Mouse (Mus musculus) induced T-regulatory cell, adult 2 months (primary cell): ENCODE measurements at regions not wholly inside any gene's neighbourhood (a gene's known extent, or its start where the extent isn't known, plus 50 kb on each side); places are given as distances from the start of the nearest gene placed in this dataset.

ENCODE experiments used
- DNase-seq: peaks from one replicate; pipeline ENCODE4 v3.0.0-alpha.2; 2012; ENCODE audit warnings: low read depth

- DNase-seq: no peak
These were observed 114.5 kb upstream of the Map1b start for GRCm38 (mm10) chr13:99630800-99631199.

GRCm38 (mm10) chr13:99630356-99630755 lies 114.0 kb upstream of the Map1b start:
- DNase-seq: no peak

GRCm38 (mm10) chr13:99625196-99625595 lies 108.9 kb upstream of the Map1b start:
- no peak for DNase-seq

GRCm38 (mm10) chr13:99618332-99618731 lies 102.0 kb upstream of the Map1b start:
- DNase-seq: no peak

GRCm38 (mm10) chr13:99617457-99617856 lies 101.1 kb upstream of the Map1b start:
- no peak for DNase-seq

GRCm38 (mm10) chr13:99611715-99612494 lies 95.6 kb upstream of the Map1b start:
- no peak for DNase-seq

GRCm38 (mm10) chr13:99610498-99610897 lies 94.2 kb upstream of the Map1b start:
- no peak for DNase-seq

- no peak for DNase-seq
These were observed 93.1 kb upstream of the Map1b start for GRCm38 (mm10) chr13:99609151-99610146.

- DNase-seq: no peak
These were observed 92.3 kb upstream of the Map1b start for GRCm38 (mm10) chr13:99608591-99608990.

- no peak for DNase-seq
These were observed 90.9 kb upstream of the Map1b start for GRCm38 (mm10) chr13:99607208-99607607.

- DNase-seq: peak; percentile 9
These were observed 90.3 kb upstream of the Map1b start for GRCm38 (mm10) chr13:99606606-99606990.

- DNase-seq: no peak
These were observed 89.7 kb upstream of the Map1b start for GRCm38 (mm10) chr13:99605866-99606605.

- no peak for DNase-seq
These were observed 81.6 kb upstream of the Map1b start for GRCm38 (mm10) chr13:99597891-99598290.

- DNase-seq: no peak
These were observed 77.8 kb upstream of the Map1b start for GRCm38 (mm10) chr13:99593846-99594813.

- no peak for DNase-seq
These were observed 76.9 kb upstream of the Map1b start for GRCm38 (mm10) chr13:99593243-99593635.

- DNase-seq: no peak
These were observed 76.4 kb upstream of the Map1b start for GRCm38 (mm10) chr13:99592596-99593242.

- no peak for DNase-seq
These were observed 72.3 kb upstream of the Map1b start for GRCm38 (mm10) chr13:99588646-99589045.

- DNase-seq: no peak
These were observed 67.5 kb upstream of the Map1b start for GRCm38 (mm10) chr13:99583841-99584240.

- no peak for DNase-seq
These were observed 64.0 kb upstream of the Map1b start for GRCm38 (mm10) chr13:99580296-99580695.

GRCm38 (mm10) chr13:99579596-99580175 lies 63.3 kb upstream of the Map1b start:
- DNase-seq: no peak
